Mouse (Mus musculus) embryo, embryonic 9.5 days (tissue): Measurements from ENCODE around the gene Olfr1256.

Source experiments
- DNase-seq: peaks from one replicate; pipeline ENCODE4 v3.0.0-alpha.2; 2017; ENCODE audit errors: extremely low spot score

Gene Olfr1256

DNA sequence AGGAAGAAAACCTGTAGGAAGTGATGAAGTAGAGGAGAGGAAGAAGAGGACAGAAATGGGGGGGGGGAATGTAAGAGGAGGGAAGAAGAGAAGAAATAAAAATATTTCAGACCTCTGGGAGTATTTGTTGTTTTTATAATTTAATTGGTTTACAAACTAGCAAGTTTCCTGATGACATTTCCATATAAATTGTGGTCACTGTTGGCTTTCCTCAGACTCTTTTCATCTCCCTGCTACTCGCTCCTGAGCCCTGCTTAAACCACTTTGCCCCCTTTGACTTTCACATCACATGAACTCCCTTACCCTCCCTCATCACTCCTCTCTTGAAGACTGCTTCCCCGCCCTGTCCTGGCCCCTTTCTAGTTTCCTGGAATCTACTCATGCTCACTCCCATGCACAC lies at the start of gene Olfr1256:
Gene Olfr1256 (minus strand): TSS at position 101 of the 400 bp plus-strand sequence.
- DNase-seq, result no peak

DNA sequence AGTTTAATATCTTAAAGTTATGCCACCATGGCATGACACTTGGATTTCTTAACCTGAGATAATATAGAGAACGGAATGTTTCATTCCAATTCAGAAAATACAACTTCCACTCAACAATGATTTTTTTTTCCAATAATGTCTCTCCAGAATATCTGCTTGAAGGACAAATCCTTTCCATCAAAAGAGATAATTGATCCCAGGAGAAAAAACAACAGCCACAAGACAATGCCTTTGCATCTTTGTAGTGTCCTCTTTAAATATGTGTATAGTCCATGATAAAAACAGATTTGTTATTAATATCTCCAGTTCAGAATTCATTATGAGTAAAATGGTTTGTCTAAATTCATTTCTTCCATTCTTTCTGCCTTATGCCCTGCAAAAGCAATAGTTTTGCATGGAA lies 36.8 kb upstream of the Olfr1256 start, which contains the start of gene Olfr1257:
Gene Olfr1257 (plus strand): TSS at position 301 of the 400 bp plus-strand sequence.
- no peak for DNase-seq

DNA sequence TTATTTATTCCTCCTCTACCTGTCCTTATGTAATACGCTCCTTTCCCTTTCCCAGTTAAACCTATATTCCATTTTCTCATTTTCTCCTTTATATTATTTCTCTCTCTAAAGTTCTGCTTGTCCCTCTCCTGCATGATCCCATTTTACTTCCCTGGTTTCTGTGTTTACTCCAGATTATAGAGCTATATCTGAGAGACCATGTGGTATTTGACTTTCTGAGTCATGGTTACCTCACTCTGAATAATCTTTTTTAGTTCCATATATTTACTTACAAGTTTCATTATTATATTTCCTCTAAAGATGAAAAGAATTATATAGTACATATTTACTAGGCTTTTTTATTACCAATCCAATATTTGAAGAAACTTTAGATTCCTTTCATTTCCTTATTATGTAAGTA lies 7.9 kb upstream of the Olfr1256 start:
- no peak for DNase-seq

DNA sequence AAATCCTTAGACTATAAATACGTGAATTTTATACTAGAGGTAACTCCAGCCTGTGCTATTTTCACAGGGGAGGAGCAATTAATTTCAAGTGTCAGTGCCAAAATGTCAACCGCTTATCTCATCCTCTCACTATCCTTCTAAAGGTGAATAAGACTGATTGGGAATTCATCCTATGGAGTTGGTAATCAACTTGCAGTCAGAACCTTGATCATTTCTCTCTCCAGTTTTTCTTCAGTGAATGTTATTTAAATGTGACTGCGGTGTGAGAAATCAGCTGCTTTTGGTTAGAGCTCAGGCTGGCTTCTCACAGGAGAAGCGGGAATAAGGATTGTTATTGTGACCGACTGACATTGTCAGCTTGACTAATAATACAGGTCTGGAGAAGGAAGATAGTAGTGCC lies 6.8 kb upstream of the Olfr1256 start, which contains the start of gene Olfr48:
Gene Olfr48 (minus strand): TSS at position 101 of the 400 bp plus-strand sequence.
- DNase-seq, result no peak

DNA sequence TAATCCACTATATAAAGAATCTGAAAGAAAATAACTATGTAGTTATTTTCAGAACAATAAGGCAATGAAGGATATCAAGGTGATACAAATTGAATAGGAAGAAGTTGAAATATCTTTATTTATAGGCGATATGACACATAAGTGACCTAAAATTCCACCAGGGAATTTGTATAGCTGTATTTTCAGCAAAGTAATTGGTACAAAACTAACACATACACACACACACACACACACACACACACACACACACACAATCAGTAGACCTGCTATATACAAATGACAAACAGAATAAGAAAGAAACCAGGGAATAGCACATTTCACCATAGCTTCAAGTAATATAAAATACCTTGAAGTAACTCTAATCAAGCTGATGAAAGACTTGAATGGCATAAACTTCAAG lies 21.1 kb downstream of the Olfr1256 start:
- no peak for DNase-seq

DNA sequence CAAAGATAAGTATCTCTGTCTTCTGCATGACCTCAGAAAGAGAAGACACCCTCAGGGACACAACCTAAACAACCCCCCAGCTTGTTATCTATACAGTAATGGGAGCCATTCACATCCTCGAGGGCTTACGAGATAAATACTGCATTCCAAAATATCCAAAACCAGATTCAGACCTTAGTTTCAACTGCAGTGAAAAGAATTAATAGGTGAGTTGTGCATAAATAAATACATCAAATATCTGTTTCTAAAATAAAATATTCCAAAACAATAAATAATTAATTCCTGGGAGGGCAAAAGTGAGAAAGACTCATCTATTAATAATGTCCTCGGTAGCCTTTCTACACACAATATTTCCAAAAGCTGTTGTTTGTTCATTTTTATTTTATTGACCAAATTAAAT lies 29.6 kb downstream of the Olfr1256 start, which contains the start of gene Olfr1255:
Gene Olfr1255 (plus strand): TSS at position 301 of the 400 bp plus-strand sequence.
- no peak for DNase-seq

DNA sequence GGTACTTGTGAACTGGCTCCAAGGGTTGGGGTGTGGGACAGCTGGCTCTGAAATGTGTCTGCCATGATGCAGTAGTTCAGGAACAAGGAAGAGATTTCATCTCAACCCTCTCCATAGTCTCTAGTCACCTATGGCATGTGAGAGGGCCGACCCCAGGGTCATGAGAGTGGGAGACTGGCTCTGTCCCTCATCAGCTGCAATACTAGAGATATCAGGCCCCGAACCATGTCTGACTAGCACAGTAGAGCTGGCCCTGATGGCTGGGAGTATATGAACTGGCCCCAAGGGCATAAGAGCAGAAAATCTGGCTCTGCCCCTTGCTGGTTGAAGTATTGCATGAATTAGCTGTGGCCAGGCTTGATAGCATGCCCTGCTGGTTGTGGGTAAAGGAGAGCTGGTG lies 30.6 kb downstream of the Olfr1256 start:
- no peak for DNase-seq

DNA sequence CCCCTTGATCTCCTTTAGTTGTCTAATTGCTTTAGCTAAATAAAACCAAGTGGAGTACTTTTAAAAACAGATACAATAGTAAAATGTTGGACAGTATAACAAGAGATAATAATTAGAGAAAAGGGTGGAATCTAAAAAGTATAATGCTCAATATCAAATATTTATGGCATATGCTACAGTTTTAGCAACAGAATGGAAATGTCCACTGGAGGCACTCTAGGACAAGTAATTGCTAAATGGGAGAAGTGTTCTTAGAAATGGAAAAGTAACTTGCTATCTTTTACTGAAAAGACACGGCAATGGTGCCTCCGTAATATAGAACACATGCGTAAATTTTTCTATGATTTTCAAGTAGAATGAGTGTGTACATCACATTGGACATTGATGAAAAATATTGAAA lies 41.8 kb downstream of the Olfr1256 start:
- DNase-seq, result no peak

DNA sequence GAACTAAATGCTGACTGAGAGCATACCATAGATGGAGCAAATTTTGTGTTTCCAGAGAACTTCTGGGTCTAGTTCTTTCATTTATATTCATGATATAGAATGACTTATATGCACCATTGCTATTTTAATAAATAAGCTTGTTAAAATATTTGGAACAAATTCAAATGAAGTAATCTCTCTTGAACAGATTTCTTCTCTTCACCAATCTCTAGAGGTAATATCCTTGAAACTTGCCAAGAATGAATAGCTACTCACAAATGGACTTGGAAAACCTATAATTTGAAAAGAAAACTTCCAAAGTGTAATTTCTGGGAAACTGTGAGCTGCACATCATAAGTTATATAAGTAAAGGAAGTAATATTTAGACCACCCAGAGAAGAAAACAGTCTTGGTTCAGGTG lies 47.8 kb downstream of the Olfr1256 start, which contains the start of gene Olfr1254:
Gene Olfr1254 (minus strand): TSS at position 101 of the 400 bp plus-strand sequence.
- DNase-seq, result no peak
